Mouse (Mus musculus): ENCODE measurements around the gene Ddx50. TPM values are rescaled to one million over a fixed set of nuclear protein-coding genes. Genes with fewer than 3 reads are reported as not detected.

The Ddx50 gene
- polyA plus RNA-seq, 1 experiment = 59.5 TPM

GRCm38 (mm10) chr10:62668463-62668862 is 17.4 kb upstream of the Ddx50 start:
- no peaks in the 10 kb centered on the region for H3K4me1 ChIP-seq (ENCODE audit: control insufficient read depth, insufficient read depth, low read length)
- TF ChIP-seq POLR2A (IDR thresholded peaks at IDR 0.05; ENCODE audit: borderline replicate concordance, low read depth, low read length) = no peak
- TF ChIP-seq CTCF (IDR thresholded peaks at IDR 0.05; ENCODE audit: low read depth, low read length) = no peak
- H3K4me3 ChIP-seq (ENCODE audit: insufficient read depth, low read length) = no peak overlapping the region
- H3K27ac ChIP-seq (ENCODE audit: insufficient read depth, low read depth, low read length) = no peak overlapping the region

- no peaks in the 10 kb centered on the region for H3K4me1 ChIP-seq (ENCODE audit: control insufficient read depth, insufficient read depth, low read length)
- TF ChIP-seq POLR2A (IDR thresholded peaks at IDR 0.05; ENCODE audit: borderline replicate concordance, low read depth, low read length) = no peak
- TF ChIP-seq CTCF (IDR thresholded peaks at IDR 0.05; ENCODE audit: low read depth, low read length) = no peak
- no peak overlapping the region for H3K27ac ChIP-seq (ENCODE audit: insufficient read depth, low read depth, low read length)
- H3K4me3 ChIP-seq (ENCODE audit: insufficient read depth, low read length) = no peak overlapping the region
Observed at GRCm38 (mm10) chr10:62668043-62668442, 17.0 kb upstream of the Ddx50 start.

GRCm38 (mm10) chr10:62664963-62665590 is 14.1 kb upstream of the Ddx50 start:
- Histone ChIP-seq H3K27ac (ENCODE audit: insufficient read depth, low read depth, low read length) (no peak overlapping the region), H3K4me1 (ENCODE audit: control insufficient read depth, insufficient read depth, low read length) (no peaks in the 10 kb centered on the region), H3K4me3 (ENCODE audit: insufficient read depth, low read length) (no peak overlapping the region)
- TF ChIP-seq CTCF (IDR thresholded peaks at IDR 0.05; ENCODE audit: low read depth, low read length) = no peak
- TF ChIP-seq POLR2A (IDR thresholded peaks at IDR 0.05; ENCODE audit: borderline replicate concordance, low read depth, low read length) = no peak

- Histone ChIP-seq H3K27ac (ENCODE audit: insufficient read depth, low read depth, low read length) (no peak overlapping the region), H3K4me3 (ENCODE audit: insufficient read depth, low read length) (no peak overlapping the region), H3K4me1 (ENCODE audit: control insufficient read depth, insufficient read depth, low read length) (no peaks in the 10 kb centered on the region)
- no peak for TF ChIP-seq CTCF (IDR thresholded peaks at IDR 0.05; ENCODE audit: low read depth, low read length)
- no peak for TF ChIP-seq POLR2A (IDR thresholded peaks at IDR 0.05; ENCODE audit: borderline replicate concordance, low read depth, low read length)
Observed at GRCm38 (mm10) chr10:62664171-62664570, 13.2 kb upstream of the Ddx50 start.

GRCm38 (mm10) chr10:62656711-62657110 is 5.7 kb upstream of the Ddx50 start:
- Histone ChIP-seq H3K4me1 (ENCODE audit: control insufficient read depth, insufficient read depth, low read length) (no peaks in the 10 kb centered on the region), H3K4me3 (ENCODE audit: insufficient read depth, low read length) (no peak overlapping the region), H3K27ac (ENCODE audit: insufficient read depth, low read depth, low read length) (no peak overlapping the region)
- no peak for TF ChIP-seq POLR2A (IDR thresholded peaks at IDR 0.05; ENCODE audit: borderline replicate concordance, low read depth, low read length)
- TF ChIP-seq CTCF (IDR thresholded peaks at IDR 0.05; ENCODE audit: low read depth, low read length) = no peak

- Histone ChIP-seq H3K4me1 (ENCODE audit: control insufficient read depth, insufficient read depth, low read length) (peaks cover 4% of the 10 kb centered on the region; the same call in 1 of the 2 replicates), H3K4me3 (ENCODE audit: insufficient read depth, low read length) (peak overlapping the region; percentile 93), H3K27ac (ENCODE audit: insufficient read depth, low read depth, low read length) (peak overlapping the region; percentile 64)
- TF ChIP-seq POLR2A (IDR thresholded peaks at IDR 0.05; ENCODE audit: borderline replicate concordance, low read depth, low read length) = no peak
- no peak for TF ChIP-seq CTCF (IDR thresholded peaks at IDR 0.05; ENCODE audit: low read depth, low read length)
Observed at GRCm38 (mm10) chr10:62651961-62652360, 943 bp upstream of the Ddx50 start.

- Histone ChIP-seq H3K4me1 (ENCODE audit: control insufficient read depth, insufficient read depth, low read length) (peaks cover 4% of the 10 kb centered on the region; the same call in 1 of the 2 replicates), H3K4me3 (ENCODE audit: insufficient read depth, low read length) (peak overlapping the region; percentile 93), H3K27ac (ENCODE audit: insufficient read depth, low read depth, low read length) (peak overlapping the region; percentile 78)
- no peak for TF ChIP-seq CTCF (IDR thresholded peaks at IDR 0.05; ENCODE audit: low read depth, low read length)
- no peak; the same call in 1 of the 2 replicates for TF ChIP-seq POLR2A (IDR thresholded peaks at IDR 0.05; ENCODE audit: borderline replicate concordance, low read depth, low read length)
Observed at GRCm38 (mm10) chr10:62650358-62650782, 648 bp downstream of the Ddx50 start.

- Histone ChIP-seq H3K27ac (ENCODE audit: insufficient read depth, low read depth, low read length) (no peak overlapping the region), H3K4me1 (ENCODE audit: control insufficient read depth, insufficient read depth, low read length) (peaks cover 8% of the 10 kb centered on the region), H3K4me3 (ENCODE audit: insufficient read depth, low read length) (no peak overlapping the region)
- no peak for TF ChIP-seq CTCF (IDR thresholded peaks at IDR 0.05; ENCODE audit: low read depth, low read length)
- no peak for TF ChIP-seq POLR2A (IDR thresholded peaks at IDR 0.05; ENCODE audit: borderline replicate concordance, low read depth, low read length)
Observed at GRCm38 (mm10) chr10:62604161-62604560, 46.9 kb downstream of the Ddx50 start.

- H3K4me1 ChIP-seq (ENCODE audit: control insufficient read depth, insufficient read depth, low read length) = peaks cover 8% of the 10 kb centered on the region
- no peak overlapping the region for H3K4me3 ChIP-seq (ENCODE audit: insufficient read depth, low read length)
- TF ChIP-seq POLR2A (IDR thresholded peaks at IDR 0.05; ENCODE audit: borderline replicate concordance, low read depth, low read length) (no peak), CTCF (IDR thresholded peaks at IDR 0.05; ENCODE audit: low read depth, low read length) (no peak)
- no peak overlapping the region for H3K27ac ChIP-seq (ENCODE audit: insufficient read depth, low read depth, low read length)
Observed at GRCm38 (mm10) chr10:62603233-62604030, 47.6 kb downstream of the Ddx50 start.

All from bone marrow macrophage, adult 2 months (primary cell).